Comparison of ENCODE assay signal across 22 mouse cellular contexts in genomic region chr10:77470763-77471162, GRCm38 (mm10). TPM values are rescaled to one million over a fixed set of nuclear protein-coding genes. Genes with fewer than 3 reads are reported as not detected.
DNase-seq lines count a peak whose midpoint lies in the region; ATAC-seq lines count a peak whose summit lies in the region.
"Had no signal": no experiment of that assay in that cellular context is flagged by ENCODE, and none has a peak within 500 bp of the region (broad histone marks: within the 10 kb centered on the region; RNA-seq: fewer than 3 reads in every experiment).

No protein-coding gene starts in this region.

- H3K4me2 ChIP-seq in embryonic facial prominence, embryonic 14.5 days (ENCODE audit: low read depth, low read length) = no peak overlapping the region
- no peak overlapping the region for H3K4me2 ChIP-seq in hindbrain, embryonic 14.5 days (replicated peaks)
- H3K4me2 ChIP-seq: hindbrain, embryonic 12.5 days; kidney, embryonic 15.5 days; liver, embryonic 13.5 days; midbrain, embryonic 11.5 days; neural tube, embryonic 12.5 days had no signal

- ATAC-seq in embryonic facial prominence, embryonic 14.5 days (ENCODE audit: low read depth) = no peak
- no peak for ATAC-seq in hindbrain, embryonic 14.5 days (ENCODE audit: low FRiP score)
- ATAC-seq: forebrain, embryonic 16.5 days had no signal

- H3K27me3 ChIP-seq in embryonic facial prominence, embryonic 14.5 days (replicated peaks; ENCODE audit: control insufficient read depth, insufficient read depth, low read length) = no peaks in the 10 kb centered on the region
- no peaks in the 10 kb centered on the region for H3K27me3 ChIP-seq in embryonic facial prominence, embryonic 10.5 days (replicated peaks; ENCODE audit: low read depth, poor library complexity, severe bottlenecking)
- H3K27me3 ChIP-seq in limb, embryonic 10.5 days (ENCODE audit: low read depth, poor library complexity, severe bottlenecking) = no peaks in the 10 kb centered on the region
- H3K27me3 ChIP-seq in hindbrain, embryonic 14.5 days (ENCODE audit: control insufficient read depth, insufficient read depth, low read length) = no peaks in the 10 kb centered on the region
- H3K27me3 ChIP-seq: hindbrain, embryonic 12.5 days; kidney, embryonic 15.5 days; liver, embryonic 13.5 days; neural tube, embryonic 12.5 days had no signal

- no peaks in the 10 kb centered on the region for H3K36me3 ChIP-seq in embryonic facial prominence, embryonic 14.5 days (ENCODE audit: control insufficient read depth, insufficient read depth, low read length)
- no peaks in the 10 kb centered on the region for H3K36me3 ChIP-seq in embryonic facial prominence, embryonic 10.5 days (replicated peaks)
- H3K36me3 ChIP-seq in limb, embryonic 10.5 days = no peaks in the 10 kb centered on the region
- H3K36me3 ChIP-seq in hindbrain, embryonic 14.5 days (replicated peaks; ENCODE audit: control insufficient read depth, insufficient read depth) = no peaks in the 10 kb centered on the region
- H3K36me3 ChIP-seq: hindbrain, embryonic 12.5 days; kidney, embryonic 15.5 days; liver, embryonic 13.5 days; neural tube, embryonic 12.5 days had no signal

- H3K27ac ChIP-seq in embryonic facial prominence, embryonic 14.5 days (replicated peaks; ENCODE audit: low read depth, low read length) = no peak overlapping the region
- H3K27ac ChIP-seq in embryonic facial prominence, embryonic 10.5 days (replicated peaks) = no peak overlapping the region
- no peak overlapping the region for H3K27ac ChIP-seq in limb, embryonic 10.5 days
- H3K27ac ChIP-seq in hindbrain, embryonic 14.5 days = no peak overlapping the region
- H3K27ac ChIP-seq: hindbrain, embryonic 12.5 days; kidney, embryonic 15.5 days; liver, embryonic 13.5 days; neural tube, embryonic 12.5 days had no signal

- no peak overlapping the region for H3K4me3 ChIP-seq in embryonic facial prominence, embryonic 14.5 days (ENCODE audit: low read depth, low read length)
- no peak overlapping the region for H3K4me3 ChIP-seq in embryonic facial prominence, embryonic 10.5 days
- no peak overlapping the region for H3K4me3 ChIP-seq in limb, embryonic 10.5 days
- H3K4me3 ChIP-seq in hindbrain, embryonic 14.5 days (replicated peaks; ENCODE audit: low read length) = no peak overlapping the region
- H3K4me3 ChIP-seq: heart, adult 2 months; hindbrain, embryonic 12.5 days; kidney, embryonic 15.5 days; liver, embryonic 13.5 days; neural tube, embryonic 12.5 days had no signal

- H3K9me3 ChIP-seq in embryonic facial prominence, embryonic 14.5 days (ENCODE audit: control insufficient read depth, low read length) = no peaks in the 10 kb centered on the region
- H3K9me3 ChIP-seq in embryonic facial prominence, embryonic 10.5 days = no peaks in the 10 kb centered on the region
- no peaks in the 10 kb centered on the region for H3K9me3 ChIP-seq in limb, embryonic 10.5 days (replicated peaks)
- H3K9me3 ChIP-seq in hindbrain, embryonic 14.5 days (ENCODE audit: control insufficient read depth, low read length) = no peaks in the 10 kb centered on the region
- H3K9me3 ChIP-seq: hindbrain, embryonic 12.5 days; kidney, embryonic 15.5 days; liver, embryonic 13.5 days; neural tube, embryonic 12.5 days had no signal

- no peak overlapping the region for H3K9ac ChIP-seq in embryonic facial prominence, embryonic 14.5 days (ENCODE audit: low read depth, low read length)
- H3K9ac ChIP-seq in hindbrain, embryonic 14.5 days = no peak overlapping the region
- H3K9ac ChIP-seq: hindbrain, embryonic 12.5 days; kidney, embryonic 15.5 days; liver, embryonic 13.5 days; neural tube, embryonic 12.5 days had no signal

- 0 out of 2 replicates have a peak, but pooled peaks cover 3% of the 10 kb centered on the region for H3K4me1 ChIP-seq in embryonic facial prominence, embryonic 14.5 days (ENCODE audit: control insufficient read depth, insufficient read depth, low read length)
- peaks cover 16% of the 10 kb centered on the region for H3K4me1 ChIP-seq in embryonic facial prominence, embryonic 10.5 days
- peaks cover 7% of the 10 kb centered on the region; the same call in 1 of the 2 replicates for H3K4me1 ChIP-seq in limb, embryonic 10.5 days
- H3K4me1 ChIP-seq in hindbrain, embryonic 14.5 days (replicated peaks; ENCODE audit: control insufficient read depth, insufficient read depth, low read length) = no peaks in the 10 kb centered on the region
- H3K4me1 ChIP-seq: hindbrain, embryonic 12.5 days; liver, embryonic 13.5 days; neural tube, embryonic 12.5 days had no signal

- DNase-seq in embryonic facial prominence, embryonic 14.5 days (ENCODE audit: low spot score) = peak; percentile 35
- DNase-seq in embryonic facial prominence, embryonic 10.5 days (ENCODE audit: low spot score) = no peak
- DNase-seq in cerebellum, postnatal 14 days = peak; percentile 59 to 65
- DNase-seq in gastrocnemius, postnatal 10 days = peak; percentile 69
- no peak for DNase-seq in limb, embryonic 10.5 days (ENCODE audit: low spot score)
- DNase-seq in right cerebral cortex, adult 2 months (ENCODE audit: low spot score in 2 of 2) = no peak
- no peak for DNase-seq in hindbrain, embryonic 14.5 days (ENCODE audit: low spot score)
- no peak for DNase-seq in natural killer cell, adult 2 months (ENCODE audit: low spot score in 2 of 2)
- DNase-seq: adrenal gland, postnatal 14 days; heart, adult 2 months; kidney, adult 11 months; kidney, postnatal 4 days; liver, embryonic 13.5 days; lung, adult 2 months; lung, postnatal 14 days; retina, postnatal 1 day; thymus, postnatal 14 days had no signal

- WGBS in embryonic facial prominence, embryonic 14.5 days = 63% methylated on average over 3 of the region's 3 CpGs
- 82% methylated on average over 3 of the region's 3 CpGs for WGBS in embryonic facial prominence, embryonic 10.5 days
- 78% methylated on average over 3 of the region's 3 CpGs for WGBS in limb, embryonic 10.5 days
- WGBS in hindbrain, embryonic 14.5 days = 74% methylated on average over 3 of the region's 3 CpGs

RNA-seq across cellular contexts. Expression of gene Fam207a, which starts 44.8 kb away (rescaled TPM):
- polyA plus RNA-seq in embryonic facial prominence, embryonic 14.5 days (2014; fragmentation: Nextera tagmentation; extraction: Ambion mirVana) = 34.2 and 38.5 TPM in 2 replicates
- 43.9 and 46.9 TPM in 2 replicates for polyA plus RNA-seq in embryonic facial prominence, embryonic 10.5 days (2016; fragmentation: Nextera tagmentation; extraction: Ambion mirVana)
- total RNA-seq in gastrocnemius, postnatal 10 days (2021) = 10 to 100 TPM in 1 of 2 experiments, 1 to 10 TPM in 1; 9.9 to 10.4 TPM
- polyA plus RNA-seq in limb, embryonic 10.5 days (2016; fragmentation: Nextera tagmentation; extraction: Ambion mirVana) = 51.0 and 51.8 TPM in 2 replicates
- polyA plus RNA-seq in hindbrain, embryonic 14.5 days (2014; fragmentation: Nextera tagmentation; extraction: Ambion mirVana) = 37.7 and 41.0 TPM in 2 replicates

RNA-seq across cellular contexts. Expression of gene Adarb1, which starts 52.7 kb away (rescaled TPM):
- 4.2 and 5.4 TPM in 2 replicates for polyA plus RNA-seq in embryonic facial prominence, embryonic 14.5 days (2014; fragmentation: Nextera tagmentation; extraction: Ambion mirVana)
- 5.1 and 6.8 TPM in 2 replicates for polyA plus RNA-seq in embryonic facial prominence, embryonic 10.5 days (2016; fragmentation: Nextera tagmentation; extraction: Ambion mirVana)
- total RNA-seq in gastrocnemius, postnatal 10 days (2021) = 1 to 10 TPM; 7.5 to 9.2 TPM
- 4.9 and 5.0 TPM in 2 replicates for polyA plus RNA-seq in limb, embryonic 10.5 days (2016; fragmentation: Nextera tagmentation; extraction: Ambion mirVana)
- 20.6 and 20.7 TPM in 2 replicates for polyA plus RNA-seq in hindbrain, embryonic 14.5 days (2014; fragmentation: Nextera tagmentation; extraction: Ambion mirVana)

RNA-seq across cellular contexts. Expression of gene Itgb2, which starts 59.3 kb away (rescaled TPM):
- 3.0 and 3.5 TPM in 2 replicates for polyA plus RNA-seq in embryonic facial prominence, embryonic 14.5 days (2014; fragmentation: Nextera tagmentation; extraction: Ambion mirVana)
- polyA plus RNA-seq in embryonic facial prominence, embryonic 10.5 days (2016; fragmentation: Nextera tagmentation; extraction: Ambion mirVana) = 0.60 and 1.3 TPM in 2 replicates
- total RNA-seq in gastrocnemius, postnatal 10 days (2021) = 1 to 10 TPM; 2.1 to 4.5 TPM
- 0.75 and 0.85 TPM in 2 replicates for polyA plus RNA-seq in limb, embryonic 10.5 days (2016; fragmentation: Nextera tagmentation; extraction: Ambion mirVana)
- polyA plus RNA-seq in hindbrain, embryonic 14.5 days (2014; fragmentation: Nextera tagmentation; extraction: Ambion mirVana) = 0.99 and 1.1 TPM in 2 replicates

Comparison
In these comparisons a context has a peak if more than half of its experiments do, and no peak if none do; other contexts are left out.
1. DNase-seq: peak in embryonic facial prominence, embryonic 14.5 days (single experiment), cerebellum, postnatal 14 days (2 of 2) and gastrocnemius, postnatal 10 days (single experiment); none in embryonic facial prominence, embryonic 10.5 days (single experiment), limb, embryonic 10.5 days (single experiment), right cerebral cortex, adult 2 months (0 of 2), hindbrain, embryonic 14.5 days (single experiment) and natural killer cell, adult 2 months (0 of 2).